Mouse (Mus musculus): ENCODE measurements around the gene Tuba3b.

Gene Tuba3b

GRCm38 (mm10) chr6:145615666-145616210 lies at the start of gene Tuba3b:
TSS of gene Tuba3b (plus strand) at chr6:145615757.
- no peak for DNase-seq

DNA sequence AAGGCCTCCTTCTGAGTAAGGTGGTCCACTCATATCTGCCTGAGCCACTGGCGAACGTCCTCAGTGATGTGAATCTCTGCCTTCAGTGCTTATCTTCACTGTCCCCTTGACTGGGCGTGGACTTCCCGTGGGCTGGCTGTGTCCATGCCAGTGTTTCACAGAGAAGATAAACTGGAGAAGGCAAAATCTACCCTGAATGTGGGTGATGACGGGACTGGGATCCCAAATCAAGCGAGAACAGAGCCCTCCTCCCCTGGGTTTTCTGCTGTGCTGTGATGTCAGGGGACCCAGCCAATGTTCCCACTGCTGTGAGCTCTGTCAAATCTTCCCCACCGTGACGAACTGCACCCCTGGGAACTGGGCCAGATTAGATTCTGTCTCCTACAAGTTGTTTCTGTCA lies 48.3 kb upstream of the Tuba3b start:
- DNase-seq, result no peak

DNA sequence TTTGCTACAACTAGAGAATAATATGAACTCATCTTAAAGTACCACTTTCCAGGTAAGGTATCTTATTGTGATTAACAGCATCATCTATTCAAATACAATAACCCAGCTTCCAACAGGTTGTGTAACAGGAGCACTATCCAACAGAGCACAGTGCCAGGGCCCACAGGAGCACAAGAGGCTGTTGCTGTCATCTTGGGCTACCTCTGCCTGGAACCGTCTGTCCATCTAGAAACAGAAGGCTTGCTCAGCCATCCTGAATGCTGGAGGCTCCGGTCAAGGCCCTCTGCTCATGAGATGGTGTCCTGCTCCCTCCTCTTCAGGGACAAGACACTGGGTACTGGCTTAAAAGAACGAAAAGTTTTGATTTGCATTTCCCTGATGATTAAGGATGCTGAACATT lies 47.7 kb upstream of the Tuba3b start:
- DNase-seq, result no peak

- DNase-seq, result no peak
Measured at GRCm38 (mm10) chr6:145568701-145569100, 46.9 kb upstream of the Tuba3b start.

DNA sequence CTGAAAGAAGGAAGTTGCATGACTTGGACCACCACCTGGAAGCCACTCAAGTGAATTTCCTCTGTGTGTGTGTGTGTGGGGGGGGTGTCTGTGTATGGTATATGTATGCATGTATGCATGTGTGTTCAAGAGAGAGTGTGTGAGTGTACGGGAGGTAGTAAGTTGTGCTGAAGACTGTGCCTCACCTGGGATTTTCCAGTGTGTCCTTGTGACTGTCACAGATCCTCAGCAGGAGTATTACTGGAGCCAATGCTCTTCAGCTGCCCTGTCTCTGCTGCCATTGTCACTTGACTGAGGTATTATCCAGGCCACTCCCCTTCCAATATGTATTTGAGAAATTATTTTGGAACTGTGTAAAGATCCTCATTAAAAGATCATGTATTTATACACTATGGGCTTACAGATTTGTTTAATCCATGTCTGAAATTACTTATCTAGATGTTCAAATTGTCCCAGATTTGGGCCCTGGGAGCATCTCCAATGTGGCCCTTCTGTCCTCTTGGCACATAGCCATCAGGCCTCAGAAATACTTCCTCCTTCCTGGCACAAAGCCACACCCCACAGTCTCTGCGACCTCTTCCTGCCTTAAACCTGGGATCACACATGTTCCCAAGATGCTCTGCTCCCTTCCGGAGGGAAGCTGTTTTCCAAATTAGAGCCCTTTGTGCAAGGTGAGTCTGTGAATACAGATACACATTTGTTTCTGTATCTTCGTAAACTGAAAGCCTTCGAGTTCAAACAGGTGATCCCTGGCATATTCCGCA lies 42.1 kb upstream of the Tuba3b start:
- no peak for DNase-seq

GRCm38 (mm10) chr6:145576762-145577161 lies 38.8 kb upstream of the Tuba3b start:
- DNase-seq, result no peak

DNA sequence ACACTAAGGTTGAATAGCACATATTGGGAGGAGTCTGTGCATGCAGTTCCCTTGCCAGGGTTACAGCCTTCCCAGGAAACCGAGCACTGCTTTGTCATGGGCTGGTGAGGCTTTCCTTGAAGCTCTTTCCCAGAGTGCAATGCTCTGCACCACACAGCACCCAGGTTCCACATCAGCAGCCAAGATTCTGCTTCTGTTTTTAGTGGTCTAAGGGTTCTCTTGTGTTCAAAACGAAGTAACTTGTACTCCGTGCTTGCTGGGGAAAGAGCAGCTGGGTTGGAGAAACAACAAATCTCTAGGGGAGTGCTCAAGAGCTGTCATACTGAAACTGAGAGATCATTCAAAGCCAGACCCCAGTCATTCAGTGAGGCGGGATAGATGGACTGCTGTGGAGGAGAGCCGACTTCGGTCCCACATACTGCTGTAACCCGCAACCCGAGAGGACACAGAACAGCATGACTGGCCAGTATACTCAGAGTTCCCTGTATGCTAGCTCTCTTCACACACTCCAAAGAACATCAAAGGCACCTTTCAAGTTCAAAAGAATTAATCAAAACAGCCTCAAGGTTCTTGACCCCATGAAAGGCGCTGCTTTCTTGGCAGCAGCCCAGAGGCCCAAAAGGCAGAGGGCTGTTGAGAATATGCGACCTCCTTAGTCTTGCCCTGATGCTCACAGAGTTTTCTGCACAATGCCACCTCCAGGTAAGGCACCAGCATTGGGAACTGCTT lies 36.9 kb upstream of the Tuba3b start:
- DNase-seq, result no peak

- no peak for DNase-seq
Measured at GRCm38 (mm10) chr6:145579761-145580160, 35.8 kb upstream of the Tuba3b start.

- no peak for DNase-seq
Measured at GRCm38 (mm10) chr6:145581366-145582170, 34.0 kb upstream of the Tuba3b start.

DNA sequence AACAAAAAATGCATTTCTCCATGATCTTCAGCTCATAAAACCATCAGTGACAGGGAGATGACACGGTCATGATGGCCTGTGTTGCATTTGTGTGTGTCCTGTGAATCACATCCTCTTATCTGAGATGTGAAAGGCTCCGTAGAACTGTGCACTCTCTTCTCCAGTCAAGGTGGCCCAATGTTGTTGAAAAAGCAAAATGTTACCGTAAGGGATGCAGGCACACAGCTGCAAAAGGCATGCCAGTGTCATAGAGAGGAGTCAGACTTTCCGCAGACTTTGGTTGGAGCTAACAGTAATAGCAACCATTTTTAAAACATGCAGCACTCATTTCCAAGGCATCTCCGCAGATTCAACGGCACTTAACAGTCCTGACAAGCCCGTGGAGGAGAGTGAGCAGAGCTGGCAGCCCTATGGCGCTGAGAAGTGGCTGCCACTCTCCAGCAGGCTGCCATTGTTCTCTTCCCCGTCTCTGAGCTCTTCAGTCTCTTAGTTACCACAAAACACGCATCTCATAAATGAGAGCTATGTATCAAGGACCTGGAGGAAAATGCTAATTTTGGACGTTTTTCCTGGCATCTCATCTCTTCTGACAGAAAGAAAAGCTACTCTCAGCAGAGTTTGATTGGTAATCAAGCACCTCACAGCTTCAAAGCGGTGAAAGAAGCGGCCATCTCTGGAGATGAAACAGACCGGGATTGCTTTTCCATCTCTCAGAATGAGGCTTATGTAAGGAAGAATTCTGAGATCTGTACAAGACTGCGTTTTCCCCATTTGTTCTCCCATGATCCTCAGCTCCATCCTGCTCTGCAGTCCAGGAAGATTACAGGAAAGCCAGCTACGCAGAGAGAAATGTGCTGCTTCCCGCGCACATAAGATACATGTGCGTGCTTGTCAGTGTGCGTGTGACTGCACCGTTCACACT lies 30.2 kb upstream of the Tuba3b start:
- no peak for DNase-seq

DNA sequence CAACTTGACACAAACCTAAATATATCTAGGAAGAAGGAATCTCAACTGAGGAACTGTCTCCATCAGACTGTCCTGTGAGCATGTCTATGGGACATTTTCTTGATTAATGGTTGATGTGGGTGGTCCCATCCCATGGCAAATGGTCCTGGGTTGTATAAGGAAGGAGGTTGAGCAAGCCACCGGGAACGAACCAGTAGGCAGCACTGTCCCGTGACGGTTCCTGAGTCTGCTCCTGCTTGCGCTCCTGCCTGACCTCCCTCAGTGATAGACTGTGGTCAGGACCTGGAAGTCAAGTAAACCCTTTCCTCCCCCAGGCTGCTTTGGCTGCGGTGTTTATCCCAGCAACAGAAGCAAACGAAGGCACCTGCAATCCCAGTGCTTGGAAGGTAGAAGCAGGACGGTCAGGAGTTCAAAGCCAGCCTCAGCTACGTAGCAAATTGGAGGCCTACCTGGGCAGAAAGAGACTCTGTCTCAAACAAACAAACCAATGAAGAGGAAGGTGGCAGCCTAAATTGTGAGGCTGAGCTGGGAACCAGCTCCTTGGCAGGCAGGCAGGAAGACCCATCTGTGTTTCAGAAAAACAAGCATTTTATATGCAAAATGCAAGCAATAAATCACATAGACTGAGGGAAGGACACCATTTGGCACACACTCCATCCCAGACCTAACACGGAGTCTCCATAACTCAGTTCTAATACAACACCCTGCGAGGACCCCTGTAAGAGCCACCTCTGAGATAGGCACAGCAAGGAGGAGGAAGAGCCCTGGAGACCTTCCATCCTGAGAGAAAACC lies 24.9 kb upstream of the Tuba3b start:
- no peak for DNase-seq

DNA sequence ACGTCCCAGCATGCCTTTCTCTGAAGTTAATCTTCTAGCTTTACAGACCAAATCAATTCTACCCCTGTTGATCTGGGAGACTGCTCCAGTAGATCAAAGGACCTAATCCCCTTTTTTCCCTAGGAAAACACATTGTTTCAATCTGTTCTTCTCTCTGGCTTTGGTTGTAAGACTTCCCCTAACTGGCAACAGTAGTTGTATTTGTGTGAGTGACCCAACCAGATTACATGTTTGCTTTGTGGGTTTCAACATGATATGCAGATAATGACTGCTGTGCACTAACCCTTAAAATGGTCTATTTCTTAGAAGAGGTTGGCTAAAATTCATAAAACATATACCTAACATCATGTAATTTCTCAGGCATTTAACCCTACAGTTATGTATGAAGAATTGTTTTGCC lies 24.0 kb upstream of the Tuba3b start:
- DNase-seq, result no peak

DNA sequence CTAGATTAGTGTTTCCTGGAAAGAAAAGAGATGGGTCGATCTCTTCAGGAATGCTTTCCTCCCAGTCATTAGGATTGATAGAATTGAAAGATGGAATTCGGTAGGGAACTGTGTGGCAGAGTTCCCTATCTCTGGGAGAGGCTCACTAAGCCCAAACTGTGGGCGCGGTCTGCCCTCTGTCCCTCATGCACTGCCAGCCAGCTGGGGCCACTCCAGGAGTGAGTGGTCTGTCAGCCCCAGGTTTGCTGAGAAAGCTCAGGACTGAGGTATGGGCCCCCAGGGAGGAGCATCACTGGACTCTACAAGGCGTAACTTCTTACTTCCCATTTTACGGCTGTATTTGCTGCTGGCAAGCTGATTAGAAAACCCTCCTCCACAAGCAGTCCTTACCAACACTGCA lies 23.5 kb upstream of the Tuba3b start:
- DNase-seq, result no peak

DNA sequence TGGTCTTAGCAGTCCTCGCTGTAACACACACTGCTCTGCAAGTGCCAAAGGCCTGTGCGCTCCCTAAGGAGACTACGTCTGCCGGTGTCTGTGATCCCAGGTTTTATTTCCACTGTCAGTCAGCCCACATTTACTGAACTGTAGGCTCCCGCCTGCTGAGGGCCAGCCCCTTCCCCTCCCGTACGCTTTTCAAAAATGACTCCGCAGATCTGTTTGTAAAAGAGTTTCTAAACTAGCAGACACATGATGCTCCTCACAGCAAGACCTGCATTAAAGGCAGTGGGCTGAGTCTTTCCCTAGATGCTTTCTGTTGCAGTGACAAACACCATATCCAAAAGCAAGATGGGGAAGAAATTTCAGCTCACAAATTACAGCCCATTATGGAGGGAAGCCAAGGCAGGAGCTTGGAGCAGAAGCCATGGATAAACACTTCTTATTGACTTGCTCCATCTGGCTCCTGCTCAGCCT lies 23.0 kb upstream of the Tuba3b start:
- DNase-seq, result no peak

DNA sequence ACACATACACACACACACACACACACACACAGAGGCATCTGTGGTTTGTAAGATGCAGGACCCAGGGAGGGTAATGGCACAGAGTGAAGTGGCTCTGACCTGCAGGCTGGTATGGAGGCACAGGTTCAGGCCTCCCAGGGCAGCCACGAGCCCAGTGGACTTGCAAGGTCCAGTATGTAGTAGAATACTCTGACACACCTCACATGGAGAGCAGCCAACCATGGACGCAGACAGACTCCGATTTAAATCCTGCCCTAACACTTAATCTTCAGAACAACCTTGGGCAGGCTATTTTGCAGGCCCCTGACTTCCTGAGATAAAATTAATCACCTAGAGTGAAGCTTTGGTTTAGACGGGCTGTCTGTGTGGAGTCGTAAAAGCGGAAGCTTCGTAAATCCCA lies 21.6 kb upstream of the Tuba3b start:
- DNase-seq, result no peak

DNA sequence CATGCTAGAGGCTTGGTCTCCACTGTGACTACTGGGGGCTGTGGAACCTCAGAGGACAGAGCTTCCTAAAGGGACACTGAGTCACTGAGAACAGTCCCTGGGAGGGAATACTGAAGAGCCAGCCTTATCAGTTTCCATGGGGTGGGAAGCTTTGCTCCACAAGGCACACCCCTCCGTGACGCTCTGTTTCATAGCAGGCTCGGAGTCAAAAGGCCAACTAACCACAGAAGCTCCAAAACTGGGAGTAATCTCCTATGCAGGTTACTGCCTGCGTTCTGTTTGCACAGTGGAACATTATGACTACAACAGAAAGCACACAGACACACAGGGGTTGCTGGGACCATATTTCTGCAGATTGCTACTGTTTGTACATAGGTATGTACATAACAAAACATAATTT lies 19.7 kb upstream of the Tuba3b start:
- DNase-seq, result no peak

- DNase-seq, result peak; percentile 30
Measured at GRCm38 (mm10) chr6:145598794-145599555, 16.6 kb upstream of the Tuba3b start.

- no peak for DNase-seq
Measured at GRCm38 (mm10) chr6:145604126-145604525, 11.4 kb upstream of the Tuba3b start.

GRCm38 (mm10) chr6:145604648-145605047 lies 10.9 kb upstream of the Tuba3b start:
- DNase-seq, result no peak

DNA sequence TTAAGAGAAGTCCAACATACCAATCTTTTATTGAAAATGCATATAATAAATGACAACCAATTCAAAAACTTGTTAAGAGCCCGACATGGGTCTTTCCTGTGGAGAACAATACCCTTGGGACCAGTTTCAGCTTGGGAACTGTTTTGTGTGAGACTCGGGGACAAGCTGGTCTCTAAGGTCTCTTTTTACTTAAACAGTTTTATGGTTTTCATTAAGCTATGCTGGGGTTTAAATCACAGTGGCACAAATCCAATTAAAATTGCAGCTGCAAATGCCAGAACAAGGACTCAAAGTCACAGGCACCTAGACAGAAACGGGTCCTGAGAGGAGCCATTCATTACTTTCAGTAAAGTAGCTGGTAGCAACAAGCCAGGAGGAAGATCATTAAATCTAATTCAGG lies 10.4 kb upstream of the Tuba3b start:
- no peak for DNase-seq

Measured in layer of hippocampus, adult 9-11 months (tissue).